Mouse (Mus musculus): ENCODE data around the gene Gm4779. TPM values are rescaled to one million over a fixed set of nuclear protein-coding genes. Genes with fewer than 3 reads are reported as not detected.
"Not testable (repeated sequence)": the region's sequence is repeated elsewhere in the genome, so short reads cannot be mapped to it uniquely, and the experiment has no call there.

Gm4779 gene
- polyA plus RNA-seq (2015; fragmentation: Nextera tagmentation; extraction: Ambion mirVana) = 0.22 and 0.24 TPM in 2 replicates

DNA sequence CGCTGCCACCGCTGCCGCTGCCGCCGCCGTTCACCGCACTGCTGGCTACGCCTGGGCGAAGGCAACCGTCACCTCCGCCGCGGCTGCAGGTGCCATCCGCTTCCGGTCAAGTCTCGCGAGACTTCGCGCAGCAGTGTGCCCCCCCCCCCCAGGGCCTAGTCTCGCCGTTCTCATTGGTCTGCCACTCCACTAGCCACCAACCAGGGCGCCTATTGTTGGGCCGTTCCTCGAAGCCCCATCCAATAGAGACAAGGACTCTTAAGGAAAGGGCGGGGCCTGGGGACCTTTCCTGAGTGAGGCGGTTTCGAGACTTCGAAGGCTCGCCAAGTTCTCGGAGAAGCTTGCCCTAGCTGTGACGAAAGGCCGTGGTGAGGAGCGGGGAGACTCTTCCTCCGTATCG lies at the start of gene Gm4779, which contains the start of gene 8030474K03Rik:
TSS of gene Gm4779 (minus strand) at position 82 of the 400 bp plus-strand sequence.
TSS of gene 8030474K03Rik (plus strand) at position 315 of the 400 bp plus-strand sequence.
- H3K9ac ChIP-seq (replicated peaks; ENCODE audit: low read length) = no peak within 1 kb of the TSS
- peaks cover 4% of the 10 kb centered on the region; the same call in 1 of the 2 replicates for H3K9me3 ChIP-seq (ENCODE audit: low read length)
- H3K27ac ChIP-seq (ENCODE audit: low read length) = no peak within 1 kb of the TSS
- no peaks in the 10 kb centered on the region for H3K27me3 ChIP-seq (ENCODE audit: insufficient read depth, low read length)
- no peaks in the 10 kb centered on the region for H3K36me3 ChIP-seq (ENCODE audit: insufficient read depth, low read length)
- no peak within 1 kb of the TSS for H3K4me3 ChIP-seq (ENCODE audit: low read length)
- H3K4me2 ChIP-seq (replicated peaks; ENCODE audit: low read depth, low read length) = no peak within 1 kb of the TSS
- no peaks in the 10 kb centered on the region for H3K4me1 ChIP-seq (ENCODE audit: insufficient read depth, low read length)
- 96% methylated on average over 35 of the region's 35 CpGs for WGBS
- ATAC-seq (ENCODE audit: low FRiP score, low TSS enrichment) = no peak

DNA sequence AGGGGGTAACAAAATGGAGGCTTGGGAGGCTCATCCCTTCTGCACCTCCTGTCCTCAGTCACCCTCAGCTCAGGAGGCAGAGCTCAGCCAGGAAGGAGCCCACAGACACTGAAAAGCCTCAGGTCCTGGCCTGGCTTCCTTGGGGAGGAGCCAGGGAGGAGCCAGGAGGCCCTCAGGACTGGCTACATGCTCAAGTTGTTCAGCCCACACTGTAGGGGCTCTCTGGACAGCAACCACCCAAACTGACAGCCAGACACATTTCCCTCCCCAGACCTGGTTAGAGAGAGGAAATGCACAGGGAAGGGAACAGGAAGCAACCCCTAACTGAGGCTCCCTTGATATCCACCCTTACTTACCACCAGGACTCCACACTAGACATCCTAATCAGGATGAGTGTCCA lies 25.8 kb upstream of the Gm4779 start:
- not testable (repeated sequence) for H3K9me3 ChIP-seq (ENCODE audit: low read length); H3K4me2 ChIP-seq (replicated peaks; ENCODE audit: low read depth, low read length); H3K9ac ChIP-seq (replicated peaks; ENCODE audit: low read length); ATAC-seq (ENCODE audit: low FRiP score, low TSS enrichment); H3K27ac ChIP-seq (ENCODE audit: low read length); H3K36me3 ChIP-seq (ENCODE audit: insufficient read depth, low read length); H3K4me1 ChIP-seq (ENCODE audit: insufficient read depth, low read length); H3K4me3 ChIP-seq (ENCODE audit: low read length)
- H3K27me3 ChIP-seq (ENCODE audit: insufficient read depth, low read length) = peaks cover 10% of the 10 kb centered on the region; the same call in 1 of the 2 replicates

DNA sequence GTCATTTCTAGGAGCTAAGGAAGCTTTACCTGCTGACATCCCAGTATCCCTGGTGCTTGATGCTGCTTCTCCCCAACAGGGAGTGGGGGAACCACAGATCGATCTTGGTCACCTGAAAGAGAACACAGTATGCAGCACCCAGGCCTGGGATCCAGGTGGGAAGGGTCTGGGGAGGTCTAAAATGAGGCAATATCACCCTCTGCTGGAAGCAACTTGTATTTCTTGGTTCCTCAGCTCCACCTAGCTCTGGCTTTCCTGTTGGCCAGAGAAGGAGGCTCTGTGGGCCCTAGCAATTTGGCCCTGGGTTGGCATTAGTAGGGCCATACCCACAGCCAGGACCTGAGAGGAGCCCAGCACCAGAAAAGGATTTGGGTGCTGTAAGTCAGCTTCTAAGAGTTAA lies 24.9 kb upstream of the Gm4779 start:
- no peak overlapping the region for H3K9ac ChIP-seq (replicated peaks; ENCODE audit: low read length)
- H3K4me2 ChIP-seq (replicated peaks; ENCODE audit: low read depth, low read length) = no peak overlapping the region
- peaks cover 12% of the 10 kb centered on the region; the same call in 1 of the 2 replicates for H3K27me3 ChIP-seq (ENCODE audit: insufficient read depth, low read length)
- no peaks in the 10 kb centered on the region for H3K4me1 ChIP-seq (ENCODE audit: insufficient read depth, low read length)
- H3K9me3 ChIP-seq (ENCODE audit: low read length) = no peaks in the 10 kb centered on the region
- no peak overlapping the region for H3K27ac ChIP-seq (ENCODE audit: low read length)
- ATAC-seq (ENCODE audit: low FRiP score, low TSS enrichment) = no peak
- 63% methylated on average over 1 of the region's 1 CpGs for WGBS
- H3K4me3 ChIP-seq (ENCODE audit: low read length) = no peak overlapping the region
- no peaks in the 10 kb centered on the region for H3K36me3 ChIP-seq (ENCODE audit: insufficient read depth, low read length)

DNA sequence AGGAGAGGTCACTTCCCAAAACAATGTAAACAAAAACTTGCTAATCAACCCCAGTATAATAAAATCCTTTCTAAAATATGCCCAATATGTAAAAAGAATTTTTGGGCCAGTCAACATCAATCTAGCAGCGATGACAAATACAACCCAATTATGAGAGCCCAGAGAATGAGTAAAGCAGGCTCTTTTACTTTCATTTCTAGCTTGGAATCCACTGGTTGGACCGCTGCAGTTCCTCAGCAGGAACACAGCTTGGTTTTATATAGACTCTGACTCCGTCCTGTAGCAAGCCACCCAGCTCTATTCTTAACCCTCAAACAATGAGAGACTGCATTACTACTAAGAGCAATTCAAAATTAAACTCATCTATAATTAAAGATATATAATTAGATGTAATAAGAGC lies 17.5 kb upstream of the Gm4779 start:
- no peak overlapping the region for H3K4me2 ChIP-seq (replicated peaks; ENCODE audit: low read depth, low read length)
- H3K9ac ChIP-seq (replicated peaks; ENCODE audit: low read length) = no peak overlapping the region
- no peak overlapping the region for H3K27ac ChIP-seq (ENCODE audit: low read length)
- no peak for ATAC-seq (ENCODE audit: low FRiP score, low TSS enrichment)
- peaks cover 12% of the 10 kb centered on the region; the same call in 1 of the 2 replicates for H3K27me3 ChIP-seq (ENCODE audit: insufficient read depth, low read length)
- no peaks in the 10 kb centered on the region for H3K4me1 ChIP-seq (ENCODE audit: insufficient read depth, low read length)
- H3K36me3 ChIP-seq (ENCODE audit: insufficient read depth, low read length) = no peaks in the 10 kb centered on the region
- no peak overlapping the region for H3K4me3 ChIP-seq (ENCODE audit: low read length)
- 61% methylated on average over 3 of the region's 3 CpGs for whole genome bisulfite sequencing
- H3K9me3 ChIP-seq (ENCODE audit: low read length) = no peaks in the 10 kb centered on the region

DNA sequence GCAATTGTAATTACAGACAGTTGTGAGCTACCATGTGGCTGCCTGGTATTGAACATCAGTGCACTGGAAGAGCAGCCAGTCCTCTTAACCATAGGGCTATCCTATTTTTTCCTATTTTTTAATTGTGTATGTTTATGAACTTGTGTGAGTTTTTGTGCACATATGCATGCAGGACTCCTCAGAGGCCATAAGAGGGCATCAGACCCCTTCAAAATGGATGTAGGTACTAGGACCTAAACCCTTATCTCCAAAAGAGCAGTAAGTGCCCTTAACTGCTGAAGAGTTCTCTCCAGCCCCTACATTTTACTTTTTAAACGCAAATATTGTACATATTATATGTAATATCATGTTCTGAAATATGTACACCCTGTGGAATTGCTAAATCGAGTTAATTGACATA lies 11.3 kb upstream of the Gm4779 start:
- Histone ChIP-seq H3K27ac (ENCODE audit: low read length) (no peak overlapping the region), H3K36me3 (ENCODE audit: insufficient read depth, low read length) (no peaks in the 10 kb centered on the region), H3K27me3 (ENCODE audit: insufficient read depth, low read length) (no peaks in the 10 kb centered on the region; the same call in 1 of the 2 replicates), H3K4me3 (ENCODE audit: low read length) (no peak overlapping the region), H3K9me3 (ENCODE audit: low read length) (no peaks in the 10 kb centered on the region), H3K4me1 (ENCODE audit: insufficient read depth, low read length) (no peaks in the 10 kb centered on the region), H3K4me2 (replicated peaks; ENCODE audit: low read depth, low read length) (no peak overlapping the region), H3K9ac (replicated peaks; ENCODE audit: low read length) (no peak overlapping the region)
- 29% methylated on average over 2 of the region's 2 CpGs for WGBS
- no peak for ATAC-seq (ENCODE audit: low FRiP score, low TSS enrichment)

DNA sequence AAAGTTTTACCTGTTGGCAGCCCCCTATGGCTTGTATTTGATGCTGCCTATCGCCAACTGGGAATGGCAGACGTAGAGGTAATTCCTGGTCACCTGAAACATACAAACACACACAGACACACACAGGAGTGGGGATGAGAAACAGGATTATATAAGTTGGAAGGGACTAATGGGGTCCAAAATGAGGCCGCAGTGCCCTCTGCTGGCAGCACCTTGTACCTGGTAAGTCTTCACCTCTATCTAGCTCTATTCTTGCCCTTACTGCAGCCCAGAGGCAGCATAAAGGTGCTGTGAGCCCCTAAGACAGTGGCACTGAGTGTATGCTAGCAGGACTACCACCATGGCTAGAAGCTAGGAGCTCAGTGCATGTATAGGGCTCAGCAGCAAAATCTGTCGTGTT lies 2.7 kb downstream of the Gm4779 start:
- no peak overlapping the region for H3K27ac ChIP-seq (ENCODE audit: low read length)
- H3K4me1 ChIP-seq (ENCODE audit: insufficient read depth, low read length) = no peaks in the 10 kb centered on the region
- no peak overlapping the region for H3K4me3 ChIP-seq (ENCODE audit: low read length)
- peaks cover 4% of the 10 kb centered on the region; the same call in 1 of the 2 replicates for H3K9me3 ChIP-seq (ENCODE audit: low read length)
- H3K4me2 ChIP-seq (replicated peaks; ENCODE audit: low read depth, low read length) = no peak overlapping the region
- peak; percentile 47; the same call in 1 of the 2 replicates for ATAC-seq (ENCODE audit: low FRiP score, low TSS enrichment)
- WGBS = 47% methylated on average over 4 of the region's 4 CpGs
- no peak overlapping the region for H3K9ac ChIP-seq (replicated peaks; ENCODE audit: low read length)
- no peaks in the 10 kb centered on the region for H3K27me3 ChIP-seq (ENCODE audit: insufficient read depth, low read length)
- no peaks in the 10 kb centered on the region for H3K36me3 ChIP-seq (ENCODE audit: insufficient read depth, low read length)

DNA sequence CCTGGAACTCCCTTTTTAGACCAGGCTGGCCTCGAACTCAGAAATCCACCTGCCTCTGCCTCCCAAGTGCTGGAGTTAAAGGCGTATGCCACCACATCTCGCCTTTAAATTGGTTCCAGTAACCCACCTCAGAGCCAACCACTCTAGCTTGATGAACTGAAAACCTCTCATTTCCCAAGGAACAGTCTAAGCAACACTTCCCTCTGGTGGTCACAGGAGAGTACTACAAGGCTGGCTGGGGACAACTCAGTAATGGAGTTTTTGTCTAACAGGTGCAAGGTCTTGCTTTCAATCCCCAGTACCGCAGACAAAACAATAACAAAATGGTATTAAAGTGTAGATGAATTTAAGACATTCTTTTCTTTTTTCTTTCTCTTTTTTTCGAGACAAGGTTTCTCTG lies 22.2 kb downstream of the Gm4779 start:
- Histone ChIP-seq H3K27ac (ENCODE audit: low read length) (no peak overlapping the region), H3K36me3 (ENCODE audit: insufficient read depth, low read length) (no peaks in the 10 kb centered on the region), H3K27me3 (ENCODE audit: insufficient read depth, low read length) (peaks cover 14% of the 10 kb centered on the region; the same call in 1 of the 2 replicates), H3K4me2 (replicated peaks; ENCODE audit: low read depth, low read length) (no peak overlapping the region), H3K4me3 (ENCODE audit: low read length) (no peak overlapping the region), H3K9me3 (ENCODE audit: low read length) (no peaks in the 10 kb centered on the region), H3K9ac (replicated peaks; ENCODE audit: low read length) (no peak overlapping the region), H3K4me1 (ENCODE audit: insufficient read depth, low read length) (no peaks in the 10 kb centered on the region)
- no peak for ATAC-seq (ENCODE audit: low FRiP score, low TSS enrichment)
- 45% methylated on average over 5 of the region's 5 CpGs for WGBS

DNA sequence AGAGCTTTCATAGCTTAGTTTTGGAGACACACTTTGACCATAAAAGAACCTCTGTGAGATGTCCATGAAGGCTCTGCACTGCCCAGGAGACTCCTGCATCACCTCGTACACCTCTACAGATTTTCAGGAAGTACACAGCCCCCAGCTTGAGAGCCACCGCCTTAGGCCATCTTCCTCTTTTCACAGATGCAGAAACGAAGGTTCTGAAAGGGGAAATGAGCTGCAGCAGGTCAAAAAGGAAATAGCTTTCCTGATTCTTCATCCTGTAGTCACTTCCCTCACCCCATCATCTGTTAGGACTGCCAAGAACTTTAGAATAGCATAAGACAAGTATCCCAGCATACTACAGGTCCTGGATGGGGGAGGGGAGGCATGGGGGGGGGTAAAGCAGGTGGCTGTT lies 23.9 kb downstream of the Gm4779 start:
- Histone ChIP-seq H3K9me3 (ENCODE audit: low read length) (no peaks in the 10 kb centered on the region), H3K27me3 (ENCODE audit: insufficient read depth, low read length) (peaks cover 13% of the 10 kb centered on the region; the same call in 1 of the 2 replicates), H3K9ac (replicated peaks; ENCODE audit: low read length) (no peak overlapping the region), H3K4me2 (replicated peaks; ENCODE audit: low read depth, low read length) (no peak overlapping the region), H3K36me3 (ENCODE audit: insufficient read depth, low read length) (no peaks in the 10 kb centered on the region), H3K4me1 (ENCODE audit: insufficient read depth, low read length) (no peaks in the 10 kb centered on the region), H3K27ac (ENCODE audit: low read length) (no peak overlapping the region), H3K4me3 (ENCODE audit: low read length) (no peak overlapping the region)
- ATAC-seq (ENCODE audit: low FRiP score, low TSS enrichment) = no peak
- 50% methylated on average over 3 of the region's 3 CpGs for WGBS

DNA sequence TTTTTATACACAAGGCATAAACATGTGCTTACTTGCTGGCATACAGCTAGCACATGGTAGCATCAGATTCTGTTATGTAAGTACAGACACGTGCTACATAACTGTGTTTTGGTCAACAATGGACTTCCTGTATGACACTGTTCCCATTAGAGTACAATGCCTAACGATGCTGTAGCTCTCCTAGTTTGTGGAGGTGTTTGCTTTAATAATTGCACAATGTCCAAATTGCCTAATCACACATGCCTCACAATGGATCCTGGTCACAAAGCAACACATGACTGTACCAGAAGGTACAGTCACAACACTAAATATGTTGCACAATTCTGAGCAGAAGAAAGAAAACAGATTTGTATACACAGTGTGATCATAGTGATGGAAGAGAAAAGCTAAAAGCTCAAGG lies 24.7 kb downstream of the Gm4779 start:
- Histone ChIP-seq H3K4me2 (replicated peaks; ENCODE audit: low read depth, low read length) (no peak overlapping the region), H3K9ac (replicated peaks; ENCODE audit: low read length) (no peak overlapping the region), H3K27ac (ENCODE audit: low read length) (no peak overlapping the region), H3K4me3 (ENCODE audit: low read length) (no peak overlapping the region), H3K27me3 (ENCODE audit: insufficient read depth, low read length) (peaks cover 14% of the 10 kb centered on the region; the same call in 1 of the 2 replicates), H3K9me3 (ENCODE audit: low read length) (no peaks in the 10 kb centered on the region), H3K36me3 (ENCODE audit: insufficient read depth, low read length) (no peaks in the 10 kb centered on the region), H3K4me1 (ENCODE audit: insufficient read depth, low read length) (no peaks in the 10 kb centered on the region)
- no peak for ATAC-seq (ENCODE audit: low FRiP score, low TSS enrichment)
- WGBS = 66% methylated on average over 2 of the region's 2 CpGs

DNA sequence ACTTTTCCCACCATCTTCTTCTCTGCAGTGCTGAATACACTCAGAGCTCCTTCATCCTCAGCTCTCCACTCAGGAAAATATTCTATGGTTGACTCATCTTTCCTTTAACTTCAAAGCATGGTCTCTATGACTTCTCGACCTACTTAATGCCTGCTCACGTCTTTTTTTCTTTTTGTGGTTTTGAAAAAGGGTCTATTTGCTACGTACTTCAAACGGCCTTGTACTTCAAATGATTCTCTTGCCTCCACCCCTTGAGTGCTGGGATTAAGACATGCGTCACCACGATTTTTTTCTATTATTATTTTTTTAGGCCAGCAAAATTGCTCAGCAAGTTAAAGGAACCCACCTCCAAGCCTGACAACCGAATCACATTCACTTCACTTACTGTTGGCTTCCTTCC lies 26.9 kb downstream of the Gm4779 start:
- peaks cover 13% of the 10 kb centered on the region; the same call in 1 of the 2 replicates for H3K27me3 ChIP-seq (ENCODE audit: insufficient read depth, low read length)
- 69% methylated on average over 7 of the region's 7 CpGs for WGBS
- H3K27ac ChIP-seq (ENCODE audit: low read length) = no peak overlapping the region
- H3K4me3 ChIP-seq (ENCODE audit: low read length) = no peak overlapping the region
- H3K4me1 ChIP-seq (ENCODE audit: insufficient read depth, low read length) = no peaks in the 10 kb centered on the region
- H3K9me3 ChIP-seq (ENCODE audit: low read length) = no peaks in the 10 kb centered on the region
- no peak overlapping the region for H3K4me2 ChIP-seq (replicated peaks; ENCODE audit: low read depth, low read length)
- no peaks in the 10 kb centered on the region for H3K36me3 ChIP-seq (ENCODE audit: insufficient read depth, low read length)
- ATAC-seq (ENCODE audit: low FRiP score, low TSS enrichment) = no peak
- H3K9ac ChIP-seq (replicated peaks; ENCODE audit: low read length) = no peak overlapping the region

All from kidney, embryonic 16.5 days (tissue).